Mouse (Mus musculus): ENCODE results near the gene Dok5.

Dok5 gene

GRCm38 (mm10) chr2:170738891-170739290 is 7.3 kb downstream of the Dok5 start:
- DNase-seq (ENCODE audit: low read depth), result no peak

GRCm38 (mm10) chr2:170739713-170740365 is 8.2 kb downstream of the Dok5 start:
- DNase-seq (ENCODE audit: low read depth), result no peak

DNA sequence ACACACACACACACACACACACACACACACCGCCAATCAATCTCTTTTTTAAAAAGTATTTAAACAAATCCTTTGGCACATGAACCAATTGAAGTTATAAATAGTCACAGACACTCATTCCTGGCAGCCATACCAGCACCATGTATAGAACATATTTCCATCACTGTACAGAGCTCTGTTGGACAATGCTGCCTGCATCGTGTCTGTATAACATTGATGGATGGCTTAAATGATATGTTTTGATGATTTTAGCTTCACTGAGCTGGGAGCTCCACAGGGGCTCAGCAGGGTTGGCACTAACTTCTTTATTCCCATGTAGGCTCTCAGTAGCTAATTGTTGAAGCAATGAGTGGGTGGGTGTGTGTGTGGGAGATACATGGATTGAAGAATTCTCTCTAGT is 11.9 kb downstream of the Dok5 start:
- DNase-seq (ENCODE audit: low read depth), result no peak

DNA sequence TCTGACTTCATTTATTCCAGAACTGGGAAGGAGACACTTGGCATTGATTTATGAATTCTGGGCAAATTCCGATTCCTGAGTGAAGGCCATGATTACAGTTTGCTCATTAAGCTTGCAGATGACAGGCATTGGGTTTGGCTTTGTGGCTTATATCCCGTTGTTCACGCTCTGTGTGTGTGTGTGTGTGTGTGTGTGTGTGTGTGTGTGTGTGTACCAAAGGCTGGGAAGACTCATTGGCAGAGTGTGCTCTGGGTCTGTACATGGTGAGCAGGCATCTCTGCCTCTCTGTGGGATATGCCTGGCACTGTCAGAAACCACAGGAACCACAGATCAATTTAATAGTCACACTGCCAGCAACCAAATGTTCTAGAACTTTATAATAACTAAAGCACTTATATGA is 17.3 kb downstream of the Dok5 start:
- no peak for DNase-seq (ENCODE audit: low read depth)

DNA sequence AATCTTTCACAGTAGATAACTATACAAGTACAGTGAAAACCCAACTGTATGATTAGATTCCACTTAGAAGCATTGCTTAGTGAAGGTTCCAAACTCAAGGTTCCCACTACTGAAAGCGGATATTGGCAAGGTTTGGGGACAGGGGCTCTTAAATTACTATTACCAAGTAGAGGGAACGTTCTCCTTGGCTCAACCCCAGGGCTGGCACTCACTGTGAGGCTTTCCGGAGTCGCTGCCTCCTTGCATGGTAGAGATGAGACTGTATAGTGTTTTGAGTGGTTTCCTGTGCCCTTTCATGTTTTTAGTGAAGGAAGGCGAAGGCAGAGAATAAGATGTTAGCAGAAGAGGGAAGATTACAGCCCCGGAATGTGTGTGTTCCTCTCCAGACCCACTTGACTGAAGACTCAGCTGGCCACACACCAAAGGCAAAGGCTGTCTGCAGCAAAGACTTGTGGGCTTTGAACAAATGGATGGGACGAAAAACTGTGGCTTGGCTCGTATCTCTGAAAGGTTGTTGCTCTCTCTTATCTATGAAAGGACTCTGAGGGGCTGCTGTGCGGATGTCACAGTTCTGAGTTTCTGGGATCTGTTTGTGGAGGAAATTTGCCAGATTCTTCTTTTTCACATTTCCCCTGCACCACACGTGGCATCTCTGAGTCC is 20.7 kb downstream of the Dok5 start:
- DNase-seq (ENCODE audit: low read depth), result no peak

- DNase-seq (ENCODE audit: low read depth), result no peak
Measured at GRCm38 (mm10) chr2:170755817-170756216, 24.2 kb downstream of the Dok5 start.

GRCm38 (mm10) chr2:170756667-170757066 is 25.1 kb downstream of the Dok5 start:
- DNase-seq (ENCODE audit: low read depth), result no peak

DNA sequence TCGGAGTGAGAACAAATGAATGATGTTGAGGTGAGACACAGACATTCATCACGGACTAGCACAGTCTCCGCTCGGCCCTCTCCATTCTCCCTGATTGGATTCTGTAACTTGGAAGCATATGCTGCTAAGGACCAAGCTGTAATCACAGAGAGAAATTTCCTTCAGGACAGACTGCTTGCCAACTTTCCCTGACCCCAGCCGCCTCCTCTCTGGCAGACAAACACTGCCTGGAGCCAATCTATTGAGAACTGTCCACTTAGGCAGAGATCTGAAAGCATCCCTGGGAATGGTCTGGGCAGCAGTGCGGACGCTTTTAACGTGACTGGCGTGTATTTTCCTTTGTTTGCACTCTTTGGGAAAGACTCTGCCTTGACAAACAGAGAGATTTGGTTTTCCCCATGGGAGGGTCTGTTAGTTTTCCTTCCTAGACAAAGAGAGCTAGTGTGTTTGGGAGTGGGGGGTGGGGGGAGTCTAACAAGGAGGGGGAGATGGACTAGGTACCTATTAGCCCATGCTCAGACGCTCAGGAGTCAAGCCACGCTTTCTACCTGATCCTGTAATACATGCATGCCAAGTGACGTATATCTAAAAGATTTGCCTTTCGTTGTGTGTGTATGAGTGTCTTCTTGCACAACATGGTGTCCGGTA is 25.7 kb downstream of the Dok5 start:
- no peak for DNase-seq (ENCODE audit: low read depth)

DNA sequence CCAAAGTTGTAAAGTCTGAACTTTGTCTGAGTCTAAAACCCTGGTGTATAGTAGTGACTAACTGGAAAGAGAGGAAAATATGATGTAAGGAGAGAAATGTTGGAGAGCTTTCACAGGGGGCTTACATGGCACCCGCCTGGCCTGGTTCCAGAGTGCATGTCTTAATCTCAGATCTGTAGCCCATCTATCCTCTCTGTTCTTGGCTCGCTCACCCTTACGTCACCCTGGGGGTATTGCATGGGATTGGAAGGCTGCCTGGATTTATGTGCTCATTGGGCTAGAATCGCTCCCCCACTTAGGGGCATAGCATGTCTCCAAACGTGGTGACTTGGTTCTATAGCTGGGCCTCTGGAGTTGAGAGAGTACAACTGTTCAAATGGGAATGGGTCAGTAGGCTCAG is 26.6 kb downstream of the Dok5 start:
- DNase-seq (ENCODE audit: low read depth), result no peak

DNA sequence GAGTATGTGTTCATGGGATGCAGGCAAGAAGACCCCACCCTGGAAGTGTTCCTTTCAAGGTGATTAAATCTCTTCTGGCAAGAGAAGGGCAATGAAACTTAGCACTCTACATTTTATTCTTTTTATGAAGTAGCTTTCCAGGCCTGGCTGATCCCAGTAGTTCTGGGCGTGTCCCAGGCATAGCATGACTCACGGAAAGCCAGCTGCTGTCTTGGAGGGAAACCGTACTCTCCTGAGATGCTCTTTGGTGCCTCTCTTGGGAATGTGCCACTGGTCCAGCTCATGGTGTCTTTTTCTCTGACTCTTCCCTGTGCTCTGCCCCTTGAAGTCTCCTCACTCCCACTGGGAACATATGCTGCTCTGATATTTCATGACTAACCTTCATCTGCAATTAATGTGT is 33.1 kb downstream of the Dok5 start:
- no peak for DNase-seq (ENCODE audit: low read depth)

DNA sequence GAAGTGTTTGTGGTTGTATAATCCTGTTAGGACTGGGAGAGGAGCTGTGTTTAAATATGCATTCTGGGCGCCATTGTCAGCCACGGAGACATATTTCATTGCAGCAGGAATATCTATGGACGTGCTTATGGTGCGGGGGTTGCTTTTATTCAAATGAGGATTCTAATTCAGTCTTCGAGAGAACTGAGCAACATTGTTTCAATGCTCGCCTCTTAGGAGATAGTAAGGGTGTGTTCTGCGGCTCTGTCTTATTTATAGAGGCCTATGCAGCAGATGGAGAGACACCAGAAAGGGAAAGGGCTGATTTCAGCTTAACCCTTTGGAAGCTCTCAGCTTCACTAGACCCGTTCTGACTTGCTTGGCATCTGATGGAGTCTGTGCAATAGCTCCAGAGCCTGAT is 35.6 kb downstream of the Dok5 start:
- no peak for DNase-seq (ENCODE audit: low read depth)

GRCm38 (mm10) chr2:170768699-170769098 is 37.1 kb downstream of the Dok5 start:
- DNase-seq (ENCODE audit: low read depth), result no peak

DNA sequence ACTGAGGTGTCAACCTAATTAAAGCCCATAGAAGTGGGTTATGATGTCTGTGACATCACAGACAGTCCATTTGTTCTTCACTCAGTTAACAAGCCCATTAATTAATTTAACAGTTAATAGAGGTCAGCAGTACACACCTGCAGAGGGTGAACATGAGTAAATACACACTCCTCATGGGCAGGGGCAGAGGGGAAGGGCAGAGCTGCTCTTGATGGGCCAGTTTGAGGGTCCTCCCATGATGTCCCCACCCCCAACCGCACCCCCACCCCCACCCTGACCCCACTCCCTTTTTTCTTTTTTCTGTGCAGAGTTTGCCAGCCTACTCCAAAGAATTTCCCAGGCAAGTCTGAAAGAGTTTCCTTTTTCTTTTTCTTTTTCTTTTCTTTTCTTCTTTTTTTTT is 39.9 kb downstream of the Dok5 start:
- DNase-seq (ENCODE audit: low read depth), result no peak

GRCm38 (mm10) chr2:170772126-170772884 is 40.7 kb downstream of the Dok5 start:
- no peak for DNase-seq (ENCODE audit: low read depth)

DNA sequence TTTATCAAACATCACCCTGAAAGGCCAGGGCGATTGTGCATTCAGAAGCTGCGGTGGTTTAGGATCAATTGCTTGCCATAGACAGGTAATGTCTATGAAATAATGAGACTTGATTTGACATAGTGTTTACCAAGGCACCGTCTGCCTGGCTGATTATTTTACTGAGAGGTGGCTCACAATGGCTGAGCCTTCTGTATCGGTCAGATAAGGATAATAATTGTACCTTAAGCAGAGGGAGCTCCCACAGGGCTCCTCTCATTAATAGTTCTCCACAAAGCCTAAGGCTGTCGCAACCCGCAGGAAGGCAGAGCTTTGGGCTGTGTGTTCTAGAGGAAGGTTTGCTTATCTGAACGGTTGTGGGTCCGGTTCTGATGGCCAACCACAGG is 41.3 kb downstream of the Dok5 start:
- DNase-seq (ENCODE audit: low read depth), result no peak

DNA sequence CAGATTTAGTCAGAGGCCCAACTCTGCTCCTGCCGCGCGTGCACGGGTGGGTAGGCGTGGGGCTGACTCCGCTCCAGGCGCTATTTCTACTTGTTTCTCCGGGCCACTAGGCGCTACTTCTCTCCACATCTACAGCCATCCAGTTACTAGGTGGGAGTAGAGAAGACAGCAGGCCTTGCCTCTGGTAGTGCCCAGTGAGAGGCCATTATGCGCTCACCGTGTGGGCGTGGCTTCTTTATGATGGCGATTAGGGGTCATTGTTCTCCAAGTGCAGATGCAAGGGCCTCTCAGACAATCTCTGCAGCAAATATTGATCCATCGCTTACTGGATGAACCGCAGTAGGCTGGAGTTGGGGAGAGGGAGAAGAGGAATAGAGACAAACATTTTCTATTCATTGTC is 44.0 kb downstream of the Dok5 start:
- no peak for DNase-seq (ENCODE audit: low read depth)

DNA sequence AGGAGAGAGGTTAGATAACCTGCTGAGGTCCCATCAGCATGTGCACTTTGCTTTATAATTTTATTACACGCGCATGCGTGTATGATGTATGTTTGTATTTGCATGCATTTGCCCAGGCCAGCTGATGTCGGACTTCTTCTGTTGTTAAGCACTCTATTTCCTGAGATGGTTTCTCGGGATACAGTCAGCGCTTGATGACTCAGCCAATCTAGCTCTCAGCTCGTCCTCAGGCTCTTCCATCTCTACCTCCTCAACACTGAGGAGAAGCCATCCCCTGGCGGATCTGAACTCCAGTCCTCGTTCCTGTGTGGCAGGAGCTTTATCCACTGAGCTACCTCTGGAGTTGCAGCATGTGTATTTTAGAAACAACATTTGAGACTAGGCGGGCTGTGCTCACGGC is 44.5 kb downstream of the Dok5 start:
- DNase-seq (ENCODE audit: low read depth), result no peak

GRCm38 (mm10) chr2:170777572-170777971 is 46.0 kb downstream of the Dok5 start:
- DNase-seq (ENCODE audit: low read depth), result no peak

DNA sequence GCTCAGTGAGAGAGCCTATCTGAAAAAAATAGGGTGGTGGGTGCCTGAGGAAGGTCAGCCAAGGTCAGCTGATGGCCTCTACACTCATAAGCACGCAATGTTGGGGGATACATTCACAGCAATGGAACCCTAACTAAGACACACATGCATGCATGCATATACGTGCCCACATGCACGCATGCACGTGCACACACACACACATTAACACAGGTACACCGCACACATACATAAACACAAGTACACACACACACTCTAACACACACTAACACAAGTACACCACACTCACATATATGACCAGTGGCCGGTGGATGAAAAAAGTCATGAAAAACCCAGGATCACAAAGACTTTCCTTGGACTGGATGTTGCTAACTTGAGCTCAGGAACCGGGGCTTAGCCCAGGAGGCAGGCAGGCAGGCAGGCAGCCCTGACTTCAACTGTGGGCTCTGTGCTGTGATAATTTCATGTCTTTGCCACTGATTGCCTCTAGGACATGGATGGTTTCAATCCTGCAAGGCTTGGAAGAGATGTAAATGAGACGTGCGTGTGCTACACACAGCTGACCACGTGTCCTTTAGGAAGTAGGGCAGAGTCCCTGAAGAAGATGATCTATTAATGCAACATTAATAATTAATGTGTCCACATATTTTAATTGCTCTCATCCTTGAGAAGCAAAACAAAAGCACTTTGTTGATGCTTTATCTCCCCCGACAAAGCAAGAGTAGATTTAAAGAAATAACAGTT is 48.6 kb downstream of the Dok5 start:
- no peak for DNase-seq (ENCODE audit: low read depth)

- no peak for DNase-seq (ENCODE audit: low read depth)
Measured at GRCm38 (mm10) chr2:170788101-170788500, 56.5 kb downstream of the Dok5 start.

DNA sequence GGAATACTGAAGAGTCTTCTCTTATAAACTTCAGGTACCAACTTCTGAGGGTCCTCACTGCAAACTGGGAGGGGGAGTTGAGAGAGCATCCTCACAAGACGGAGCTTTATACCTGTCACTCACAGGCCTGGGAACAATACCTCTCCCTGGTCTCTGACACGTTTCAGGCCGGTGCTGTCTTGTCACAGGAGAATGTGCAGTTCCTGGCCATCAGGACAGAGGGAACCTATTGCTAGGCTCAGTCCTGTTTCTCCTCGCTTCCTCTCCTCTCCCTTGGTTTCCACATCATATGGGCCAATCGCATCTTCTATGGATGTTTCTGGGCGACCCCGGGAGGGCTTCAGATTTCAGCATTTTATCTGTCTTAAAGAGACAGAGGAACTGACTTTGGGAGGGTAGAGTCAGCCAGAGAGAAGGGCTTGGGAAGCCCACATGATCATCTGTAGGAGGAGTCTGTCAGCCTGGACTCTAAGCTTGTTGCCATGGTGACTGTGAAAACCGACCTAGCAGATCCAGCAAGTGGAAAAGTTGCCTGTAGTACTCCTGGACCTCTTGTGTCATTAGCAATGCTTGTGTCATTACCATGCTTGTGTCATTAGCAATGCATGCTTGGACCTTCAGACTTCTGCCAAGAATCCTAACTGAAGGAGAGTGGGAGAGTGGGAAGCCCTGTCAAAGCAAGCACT is 59.9 kb downstream of the Dok5 start:
- DNase-seq (ENCODE audit: low read depth), result no peak

DNA sequence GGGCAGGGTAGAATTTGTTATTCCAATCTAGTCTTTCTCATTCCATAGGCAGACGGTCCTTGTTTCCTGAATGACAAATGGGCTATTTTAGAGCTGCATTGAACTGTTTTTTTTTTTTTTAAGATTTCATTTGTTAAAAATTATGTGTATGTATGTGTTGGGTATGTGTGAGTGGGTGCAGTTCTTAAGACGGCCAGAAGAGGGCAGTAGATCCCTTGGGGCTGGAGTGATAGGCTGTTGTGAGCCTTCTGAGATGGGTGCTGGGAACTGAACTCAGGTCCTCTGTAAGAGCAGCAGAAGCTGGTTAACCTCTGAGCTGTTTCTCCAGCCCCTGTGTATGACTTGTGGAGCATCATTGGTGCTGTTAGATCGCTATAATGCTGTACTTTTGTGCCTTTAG is 63.6 kb downstream of the Dok5 start:
- no peak for DNase-seq (ENCODE audit: low read depth)

Measured in induced T-regulatory cell, adult 2 months (primary cell).